Mouse (Mus musculus) embryonic facial prominence, embryonic 11.5 days (tissue): ENCODE results near the gene Srsx. TPM values are rescaled to one million over a fixed set of nuclear protein-coding genes. Genes with fewer than 3 reads are reported as not detected.
"Not testable (repeated sequence)": the region's sequence is repeated elsewhere in the genome, so short reads cannot be mapped to it uniquely, and the experiment has no call there.

Experiments
- ATAC-seq: fragments of 200-750 bp; cut with Nextera tagmentation; replicated peaks from 2 replicates; pipeline ENCODE4 v1.8.0; 2017; ENCODE audit warnings: low read depth; ENCODE audit not compliant: insufficient number of reproducible peaks, low FRiP score, low TSS enrichment
- DNase-seq: peaks from one replicate; pipeline ENCODE4 v3.0.0-alpha.2; 2015; ENCODE audit warnings: low spot score
- H3K27ac ChIP-seq: fragments of 300-500 bp; sonication (generic); replicated peaks from 2 replicates; pipeline ENCODE4 v1.5.1; 2014; ENCODE audit warnings: mild to moderate bottlenecking, low read depth, low read length, control low read depth
- H3K27me3 ChIP-seq: fragments of 300-500 bp; sonication (generic); 2 replicates; pipeline ENCODE4 v1.6.1; 2014; ENCODE audit warnings: mild to moderate bottlenecking, low read length, moderate library complexity, mixed read lengths; ENCODE audit not compliant: control insufficient read depth, insufficient read depth
- H3K36me3 ChIP-seq: fragments of 300-500 bp; sonication (generic); replicated peaks from 2 replicates; pipeline ENCODE4 v1.6.1; 2014; ENCODE audit warnings: low read depth, mild to moderate bottlenecking, low read length, moderate library complexity, mixed read lengths; ENCODE audit not compliant: control insufficient read depth, insufficient read depth
- H3K4me1 ChIP-seq: fragments of 300-500 bp; sonication (generic); 2 replicates; pipeline ENCODE4 v1.6.1; 2014; ENCODE audit warnings: low read length, mixed read lengths; ENCODE audit not compliant: control insufficient read depth, insufficient read depth
- H3K4me2 ChIP-seq: fragments of 300-500 bp; sonication (generic); 2 replicates; pipeline ENCODE4 v1.6.1; 2014; ENCODE audit warnings: low read depth, mild to moderate bottlenecking, control low read depth, low read length, moderate library complexity
- H3K4me3 ChIP-seq: fragments of 300-500 bp; sonication (generic); 2 replicates; pipeline ENCODE4 v1.5.1; 2014; ENCODE audit warnings: low read depth, low read length, control low read depth
- H3K9ac ChIP-seq: fragments of 300-500 bp; sonication (generic); replicated peaks from 2 replicates; pipeline ENCODE4 v1.6.1; 2014; ENCODE audit warnings: mild to moderate bottlenecking, control low read depth, low read length
- H3K9me3 ChIP-seq: fragments of 300-500 bp; sonication (generic); replicated peaks from 2 replicates; pipeline ENCODE4 v1.6.1; 2016; ENCODE audit warnings: mild to moderate bottlenecking, low read length, inconsistent platforms, mixed read lengths; ENCODE audit not compliant: control insufficient read depth
- WGBS: fragments of 180-500 bp; shearing (Covaris S2); extraction: QIAGEN DNeasy Blood & Tissue Kit; methylation state at CpG from one replicate; pipeline ENCODE4 v1.1.7; 2014; 5-methylcytosine and 5-hydroxymethylcytosine counted together
- polyA plus RNA-seq: library from polyadenylated mRNA; unstranded; fragments of >200 nt; fragmentation: Nextera tagmentation; extraction: Ambion mirVana; gene quantifications from 2 replicates; pipeline ENCODE4 v1.2.1, GENCODE M21; 2014

Gene Srsx
- not detected in 2 replicates for polyA plus RNA-seq

DNA sequence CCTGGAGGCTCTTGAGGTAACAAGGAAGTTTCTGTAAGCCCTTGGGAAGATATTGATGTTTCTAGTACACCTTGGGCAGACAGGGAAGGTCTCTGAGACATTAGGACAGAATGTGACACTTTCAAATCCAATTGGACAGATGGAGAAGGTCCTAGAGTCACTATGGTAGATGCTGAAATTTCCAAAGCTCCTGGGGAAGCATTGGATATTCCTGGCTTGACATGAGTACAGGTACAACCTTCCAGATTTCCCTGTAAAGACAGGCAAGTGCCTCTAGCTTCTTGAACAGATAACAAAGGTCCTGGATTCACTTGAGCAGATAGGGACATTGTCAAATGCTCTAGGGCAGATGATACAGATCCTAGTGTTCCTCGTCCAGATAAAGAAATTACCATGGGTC, at the start of gene Srsx:
Srsx (minus strand) TSS at position 101 of the 400 bp plus-strand sequence.
- not testable (repeated sequence) for H3K27me3 ChIP-seq, H3K36me3 ChIP-seq, H3K9ac ChIP-seq, H3K27ac ChIP-seq, DNase-seq, H3K9me3 ChIP-seq, H3K4me1 ChIP-seq, H3K4me2 ChIP-seq, H3K4me3 ChIP-seq, ATAC-seq
- WGBS, result no CpG with 5 or more reads among the region's 1 CpGs

DNA sequence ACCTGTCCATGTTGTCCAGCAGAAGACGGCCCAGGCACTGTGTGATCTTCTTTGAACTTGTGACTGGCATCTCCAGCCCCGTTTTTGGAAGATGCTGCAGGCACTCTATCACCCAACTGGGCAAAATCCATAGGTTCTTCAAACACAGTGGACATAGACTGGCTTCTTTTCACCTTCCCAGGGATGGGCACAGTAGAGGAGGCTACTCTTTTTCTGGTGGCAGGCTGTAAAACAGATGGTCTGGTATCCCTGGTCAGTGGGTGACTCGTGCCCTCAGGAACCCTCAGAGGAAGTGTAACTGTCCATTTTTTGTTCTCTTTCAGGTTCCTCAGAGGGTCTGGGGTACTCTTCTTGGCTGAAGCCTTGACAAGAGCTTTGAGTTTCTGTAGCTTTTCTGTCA, 24.5 kb upstream of the Srsx start, which contains the start of gene Gm17577:
Gm17577 (minus strand) TSS at position 101 of the 400 bp plus-strand sequence.
- not testable (repeated sequence) for ATAC-seq, H3K4me2 ChIP-seq, H3K27ac ChIP-seq, H3K27me3 ChIP-seq, H3K9ac ChIP-seq, DNase-seq, H3K4me3 ChIP-seq, H3K4me1 ChIP-seq, H3K36me3 ChIP-seq, H3K9me3 ChIP-seq
- no CpG with 5 or more reads among the region's 3 CpGs for WGBS

Other genes starting within 250 kb of the Srsx start
- not detected in 2 replicates for gene Gm17521, start 192.8 kb downstream of the Srsx start, polyA plus RNA-seq
- 20.8 and 22.9 TPM in 2 replicates for gene Cldn34c1, start 119.0 kb downstream of the Srsx start, polyA plus RNA-seq
- not detected in 2 replicates for gene Gm17577, start 24.4 kb upstream of the Srsx start, polyA plus RNA-seq